Mouse (Mus musculus) urinary bladder, postnatal 10 days (tissue): ENCODE measurements around the gene Shf.

ENCODE experiments used
- DNase-seq: peaks from one replicate; pipeline ENCODE4 v3.0.0; 2022; ENCODE audit warnings: low spot score

Shf gene

GRCm38 (mm10) chr2:122301921-122302573 lies 66.9 kb downstream of the Shf start:
- DNase-seq = no peak

- DNase-seq = no peak
Measured at GRCm38 (mm10) chr2:122301081-122301920, 67.7 kb downstream of the Shf start.

- no peak for DNase-seq
Measured at GRCm38 (mm10) chr2:122300656-122301020, 68.3 kb downstream of the Shf start.

- DNase-seq = no peak
Measured at GRCm38 (mm10) chr2:122299911-122300655, 68.9 kb downstream of the Shf start.
